Mouse (Mus musculus): Measurements from ENCODE around the gene Lrtm1. TPM values are rescaled to one million over a fixed set of nuclear protein-coding genes. Genes with fewer than 3 reads are reported as not detected.

Gene Lrtm1
- polyA plus RNA-seq, 1 experiment from 2014 or later = 0.62 TPM

GRCm38 (mm10) chr14:29082171-29082570, 64.2 kb downstream of the Lrtm1 start:
- Histone ChIP-seq H3K27ac (ENCODE audit: low read depth, low read length) (no peak overlapping the region), H3K9ac (ENCODE audit: low read depth, low read length) (no peak overlapping the region), H3K36me3 (ENCODE audit: control insufficient read depth, insufficient read depth, low read length) (no peaks in the 10 kb centered on the region), H3K4me3 (ENCODE audit: low read depth, low read length) (no peak overlapping the region), H3K9me3 (ENCODE audit: control insufficient read depth, low read length) (no peaks in the 10 kb centered on the region), H3K4me2 (replicated peaks; ENCODE audit: low read depth, low read length) (no peak overlapping the region), H3K27me3 (ENCODE audit: control insufficient read depth, insufficient read depth, low read length) (no peaks in the 10 kb centered on the region), H3K4me1 (replicated peaks; ENCODE audit: control insufficient read depth, insufficient read depth, low read length) (no peaks in the 10 kb centered on the region)
- no peak for DNase-seq (ENCODE audit: low spot score)
- WGBS = 86% methylated on average over 1 of the region's 1 CpGs
- ATAC-seq (ENCODE audit: low FRiP score) = no peak

Data from hindbrain, embryonic 11.5 days (tissue).